Mouse (Mus musculus): ENCODE results near the gene Egln3. TPM values are rescaled to one million over a fixed set of nuclear protein-coding genes. Genes with fewer than 3 reads are reported as not detected.

The Egln3 gene
- total RNA-seq, 1 experiment: 3.9 TPM

DNA sequence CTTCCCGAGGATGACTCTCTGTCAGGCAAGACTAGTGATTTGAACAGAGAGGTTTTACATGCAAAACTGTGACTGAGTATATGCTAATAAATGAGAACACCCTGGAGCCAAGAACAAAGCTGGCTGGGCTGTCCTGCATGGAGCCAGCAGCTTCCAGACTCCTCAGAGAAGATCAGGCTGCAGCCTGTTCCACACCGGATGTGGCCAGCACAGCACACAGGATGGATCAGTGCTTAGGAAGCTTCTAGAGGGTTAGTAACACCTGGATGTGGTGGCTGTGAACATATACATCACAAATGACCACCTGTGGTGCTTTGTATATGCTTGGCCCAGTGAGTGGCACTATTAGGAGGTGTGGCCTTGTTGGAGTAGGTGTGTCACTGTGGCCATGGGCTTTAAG is 43.4 kb downstream of the Egln3 start:
- in situ Hi-C loops (cut with MboI; ENCODE audit: low sequenced_read_pairs in 2 of 2, unreplicated experiment in 2 of 2): loop anchor here in 1 of 2 experiments (10.0 kb wide), 1 partner anchor 155 kb away; no protein-coding TSS in a partner anchor
- DNase-seq (ENCODE audit: low read depth, low spot score): no peak
- Histone ChIP-seq H3K4me3 (ENCODE audit: insufficient read depth in 1 of 2, low read depth in 1 of 2, low read length in 2 of 2, poor library complexity in 1 of 2, severe bottlenecking in 1 of 2) (no peak overlapping the region), H3K4me1 (ENCODE audit: control insufficient read depth in 2 of 2, insufficient read depth in 2 of 2, low read length in 2 of 2, poor library complexity in 1 of 2) (peaks cover 1 to 13% of the 10 kb centered on the region in 2 experiments; a peak in 2 of 4 replicates), H3K9me3 (ENCODE audit: control insufficient read depth, insufficient read depth, low read depth, low read length) (no peaks in the 10 kb centered on the region), H3K9ac (ENCODE audit: insufficient read depth, low read depth, low read length, poor library complexity, severe bottlenecking) (no peak overlapping the region), H3K36me3 (ENCODE audit: control insufficient read depth, insufficient read depth, low read length, poor library complexity, severe bottlenecking) (no peaks in the 10 kb centered on the region), H3K27ac (ENCODE audit: insufficient read depth, low read depth, low read length, poor library complexity, severe bottlenecking) (no peak overlapping the region)
- no peak for TF ChIP-seq MAFK (IDR thresholded peaks at IDR 0.05; ENCODE audit: insufficient read depth, low read depth, low read length)
- no peak for TF ChIP-seq ZC3H11A (IDR thresholded peaks at IDR 0.05; ENCODE audit: borderline replicate concordance, low read depth, low read length)
- no peak for TF ChIP-seq ZNF384 (IDR thresholded peaks at IDR 0.05; ENCODE audit: low read depth, low read length)

DNA sequence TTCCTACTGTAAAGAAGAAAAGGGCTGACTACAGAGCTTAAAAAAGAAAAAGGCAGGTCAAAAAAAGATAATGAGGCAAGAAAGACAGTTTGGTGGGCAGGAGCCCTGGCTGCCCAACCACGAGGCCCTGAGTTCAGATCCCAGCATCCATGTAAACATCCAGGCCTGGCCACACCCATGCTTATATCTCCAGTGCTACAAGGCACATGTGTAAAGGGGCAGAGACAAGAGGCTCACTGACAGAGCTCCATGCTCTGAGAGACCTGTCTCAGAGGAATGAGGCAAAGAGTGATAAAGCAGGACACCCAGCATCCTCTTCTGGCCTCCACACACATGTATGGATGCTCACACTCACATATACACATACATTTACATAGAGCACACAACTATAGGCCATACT is 48.9 kb downstream of the Egln3 start:
- no peak for TF ChIP-seq HCFC1 (IDR thresholded peaks at IDR 0.05; ENCODE audit: borderline replicate concordance, insufficient read depth, low read length)
- in situ Hi-C loops (cut with MboI; ENCODE audit: low sequenced_read_pairs in 2 of 2, unreplicated experiment in 2 of 2): no loop called here
- Histone ChIP-seq H3K9me3 (ENCODE audit: control insufficient read depth, insufficient read depth, low read depth, low read length) (no peaks in the 10 kb centered on the region), H3K9ac (ENCODE audit: insufficient read depth, low read depth, low read length, poor library complexity, severe bottlenecking) (no peak overlapping the region), H3K4me1 (ENCODE audit: control insufficient read depth in 2 of 2, insufficient read depth in 2 of 2, low read length in 2 of 2, poor library complexity in 1 of 2) (peaks cover 0 to 3% of the 10 kb centered on the region in 2 experiments; a peak in 1 of 4 replicates), H3K36me3 (ENCODE audit: control insufficient read depth, insufficient read depth, low read length, poor library complexity, severe bottlenecking) (no peaks in the 10 kb centered on the region), H3K27ac (ENCODE audit: insufficient read depth, low read depth, low read length, poor library complexity, severe bottlenecking) (no peak overlapping the region), H3K4me3 (ENCODE audit: insufficient read depth in 1 of 2, low read depth in 1 of 2, low read length in 2 of 2, poor library complexity in 1 of 2, severe bottlenecking in 1 of 2) (no peak overlapping the region)
- no peak for DNase-seq (ENCODE audit: low read depth, low spot score)

DNA sequence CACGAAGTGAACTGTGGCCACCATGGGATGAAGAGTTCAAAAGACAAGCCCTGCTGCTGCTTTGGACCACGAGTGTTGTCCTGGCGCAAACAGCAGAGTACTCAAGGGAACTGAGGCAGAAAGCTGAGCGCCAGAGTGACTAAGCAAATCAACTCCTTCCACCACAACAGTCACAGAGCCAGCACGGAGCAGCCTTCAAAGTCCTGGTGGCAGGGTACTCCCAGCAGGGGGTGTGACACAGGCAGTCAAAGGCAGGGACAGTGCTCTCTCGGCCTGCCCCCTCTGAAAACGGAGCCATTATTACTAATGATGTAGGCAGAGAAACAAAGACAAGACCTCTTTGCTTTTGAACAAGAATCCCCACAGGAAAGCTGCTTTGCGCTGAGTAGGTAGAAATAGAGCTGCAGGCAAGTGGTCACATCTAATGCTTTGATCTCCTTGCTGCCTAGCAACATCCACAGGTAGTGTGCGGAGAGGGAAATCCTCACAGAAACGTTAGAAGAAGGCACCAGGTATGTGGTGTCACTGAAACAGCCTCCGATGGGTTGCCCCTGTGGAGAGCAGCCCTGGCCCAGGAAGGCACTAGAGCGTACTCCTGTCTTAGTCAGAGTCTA is 56.6 kb downstream of the Egln3 start:
- Histone ChIP-seq H3K27ac (ENCODE audit: insufficient read depth, low read depth, low read length, poor library complexity, severe bottlenecking) (no peak overlapping the region), H3K9ac (ENCODE audit: insufficient read depth, low read depth, low read length, poor library complexity, severe bottlenecking) (no peak overlapping the region), H3K36me3 (ENCODE audit: control insufficient read depth, insufficient read depth, low read length, poor library complexity, severe bottlenecking) (no peaks in the 10 kb centered on the region), H3K9me3 (ENCODE audit: control insufficient read depth, insufficient read depth, low read depth, low read length) (no peaks in the 10 kb centered on the region), H3K4me1 (ENCODE audit: control insufficient read depth in 2 of 2, insufficient read depth in 2 of 2, low read length in 2 of 2, poor library complexity in 1 of 2) (peaks cover 0 to 5% of the 10 kb centered on the region in 2 experiments; a peak in 1 of 4 replicates), H3K4me3 (ENCODE audit: insufficient read depth in 1 of 2, low read depth in 1 of 2, low read length in 2 of 2, poor library complexity in 1 of 2, severe bottlenecking in 1 of 2) (no peak overlapping the region)
- no peak for DNase-seq (ENCODE audit: low read depth, low spot score)
- TF ChIP-seq HCFC1 (IDR thresholded peaks at IDR 0.05; ENCODE audit: borderline replicate concordance, insufficient read depth, low read length) (no peak), ZC3H11A (IDR thresholded peaks at IDR 0.05; ENCODE audit: borderline replicate concordance, low read depth, low read length) (no peak), MAFK (IDR thresholded peaks at IDR 0.05; ENCODE audit: insufficient read depth, low read depth, low read length) (no peak), CHD2 (IDR thresholded peaks at IDR 0.05; ENCODE audit: low read depth, low read length) (no peak), ZNF384 (IDR thresholded peaks at IDR 0.05; ENCODE audit: low read depth, low read length) (no peak)
- in situ Hi-C loops (cut with MboI; ENCODE audit: low sequenced_read_pairs in 2 of 2, unreplicated experiment in 2 of 2): no loop called here
